Mouse (Mus musculus): ENCODE measurements around the gene Crnn. TPM values are rescaled to one million over a fixed set of nuclear protein-coding genes. Genes with fewer than 3 reads are reported as not detected.

The Crnn gene
- total RNA-seq (2021) = not detected
- polyA plus RNA-seq (2012; rRNA removed) = not detected in 2 replicates
- long read RNA-seq = 0 reads

GRCm38 (mm10) chr3:93144510-93145051 is at the start of gene Crnn:
Crnn (plus strand) TSS chr3:93144787.
- Histone ChIP-seq H3K36me3 (ENCODE audit: control insufficient read depth, insufficient read depth, low read length) (no peaks in the 10 kb centered on the region), H3K27me3 (ENCODE audit: control insufficient read depth, insufficient read depth, low read length) (no peaks in the 10 kb centered on the region), H3K79me2 (replicated peaks; ENCODE audit: control insufficient read depth, insufficient read depth, low read length) (no peaks in the 10 kb centered on the region), H3K27ac (no peak within 1 kb of the TSS), H3K4me1 (ENCODE audit: control insufficient read depth, insufficient read depth, low read length) (no peaks in the 10 kb centered on the region), H3K9ac (ENCODE audit: low read depth, low read length) (no peak within 1 kb of the TSS), H3K4me3 (no peak within 1 kb of the TSS)
- no peak for TF ChIP-seq EP300 (IDR thresholded peaks at IDR 0.05; ENCODE audit: insufficient read depth, low read depth, low read length)
- TF ChIP-seq CTCF (IDR thresholded peaks at IDR 0.05) = no peak
- no peak for TF ChIP-seq POLR2A (IDR thresholded peaks at IDR 0.05; ENCODE audit: insufficient read depth, low read depth, low read length)
- no peak for DNase-seq
- intact Hi-C loops (cut with DNase I) = no loop called here
- WGBS = 63% methylated on average over 1 of the region's 1 CpGs

GRCm38 (mm10) chr3:93096447-93096846 is 48.1 kb upstream of the Crnn start:
- intact Hi-C loops (cut with DNase I) = no loop called here
- Histone ChIP-seq H3K36me3 (ENCODE audit: control insufficient read depth, insufficient read depth, low read length) (no peaks in the 10 kb centered on the region), H3K27ac (no peak overlapping the region), H3K27me3 (ENCODE audit: control insufficient read depth, insufficient read depth, low read length) (no peaks in the 10 kb centered on the region), H3K79me2 (replicated peaks; ENCODE audit: control insufficient read depth, insufficient read depth, low read length) (no peaks in the 10 kb centered on the region), H3K9ac (ENCODE audit: low read depth, low read length) (no peak overlapping the region), H3K4me3 (no peak overlapping the region), H3K4me1 (ENCODE audit: control insufficient read depth, insufficient read depth, low read length) (no peaks in the 10 kb centered on the region)
- WGBS = 82% methylated on average over 2 of the region's 2 CpGs
- DNase-seq = no peak
- TF ChIP-seq EP300 (IDR thresholded peaks at IDR 0.05; ENCODE audit: insufficient read depth, low read depth, low read length) (no peak), CTCF (IDR thresholded peaks at IDR 0.05) (no peak), POLR2A (IDR thresholded peaks at IDR 0.05; ENCODE audit: insufficient read depth, low read depth, low read length) (no peak)

GRCm38 (mm10) chr3:93111668-93112067 is 32.9 kb upstream of the Crnn start:
- DNase-seq = no peak
- Histone ChIP-seq H3K27me3 (ENCODE audit: control insufficient read depth, insufficient read depth, low read length) (no peaks in the 10 kb centered on the region), H3K27ac (no peak overlapping the region), H3K4me3 (no peak overlapping the region), H3K4me1 (ENCODE audit: control insufficient read depth, insufficient read depth, low read length) (no peaks in the 10 kb centered on the region), H3K79me2 (replicated peaks; ENCODE audit: control insufficient read depth, insufficient read depth, low read length) (no peaks in the 10 kb centered on the region), H3K36me3 (ENCODE audit: control insufficient read depth, insufficient read depth, low read length) (no peaks in the 10 kb centered on the region), H3K9ac (ENCODE audit: low read depth, low read length) (no peak overlapping the region)
- TF ChIP-seq EP300 (IDR thresholded peaks at IDR 0.05; ENCODE audit: insufficient read depth, low read depth, low read length) (no peak), CTCF (IDR thresholded peaks at IDR 0.05) (peak; percentile 43)
- 35% methylated on average over 5 of the region's 5 CpGs for WGBS
- intact Hi-C loops (cut with DNase I) = no loop called here

GRCm38 (mm10) chr3:93114481-93114880 is 30.1 kb upstream of the Crnn start:
- Histone ChIP-seq H3K4me3 (no peak overlapping the region), H3K27ac (no peak overlapping the region), H3K36me3 (ENCODE audit: control insufficient read depth, insufficient read depth, low read length) (no peaks in the 10 kb centered on the region), H3K79me2 (replicated peaks; ENCODE audit: control insufficient read depth, insufficient read depth, low read length) (no peaks in the 10 kb centered on the region), H3K9ac (ENCODE audit: low read depth, low read length) (no peak overlapping the region), H3K4me1 (ENCODE audit: control insufficient read depth, insufficient read depth, low read length) (no peaks in the 10 kb centered on the region), H3K27me3 (ENCODE audit: control insufficient read depth, insufficient read depth, low read length) (no peaks in the 10 kb centered on the region)
- intact Hi-C loops (cut with DNase I) = no loop called here
- TF ChIP-seq CTCF (IDR thresholded peaks at IDR 0.05) (peak; percentile 65), POLR2A (IDR thresholded peaks at IDR 0.05; ENCODE audit: insufficient read depth, low read depth, low read length) (no peak), EP300 (IDR thresholded peaks at IDR 0.05; ENCODE audit: insufficient read depth, low read depth, low read length) (no peak)
- DNase-seq = no peak
- WGBS = 1% methylated on average over 2 of the region's 2 CpGs

- Histone ChIP-seq H3K27ac (no peak overlapping the region), H3K9ac (ENCODE audit: low read depth, low read length) (no peak overlapping the region), H3K79me2 (replicated peaks; ENCODE audit: control insufficient read depth, insufficient read depth, low read length) (no peaks in the 10 kb centered on the region), H3K4me3 (no peak overlapping the region), H3K36me3 (ENCODE audit: control insufficient read depth, insufficient read depth, low read length) (no peaks in the 10 kb centered on the region), H3K4me1 (ENCODE audit: control insufficient read depth, insufficient read depth, low read length) (no peaks in the 10 kb centered on the region), H3K27me3 (ENCODE audit: control insufficient read depth, insufficient read depth, low read length) (no peaks in the 10 kb centered on the region)
- no peak for DNase-seq
- TF ChIP-seq CTCF (IDR thresholded peaks at IDR 0.05) = no peak
- no peak for TF ChIP-seq POLR2A (IDR thresholded peaks at IDR 0.05; ENCODE audit: insufficient read depth, low read depth, low read length)
- no peak for TF ChIP-seq EP300 (IDR thresholded peaks at IDR 0.05; ENCODE audit: insufficient read depth, low read depth, low read length)
- WGBS = 42% methylated on average over 4 of the region's 4 CpGs
- intact Hi-C loops (cut with DNase I) = no loop called here
Measured at GRCm38 (mm10) chr3:93119101-93119500, 25.5 kb upstream of the Crnn start.

GRCm38 (mm10) chr3:93128052-93128451 is 16.5 kb upstream of the Crnn start:
- H3K79me2 ChIP-seq (replicated peaks; ENCODE audit: control insufficient read depth, insufficient read depth, low read length) = no peaks in the 10 kb centered on the region
- H3K4me1 ChIP-seq (ENCODE audit: control insufficient read depth, insufficient read depth, low read length) = no peaks in the 10 kb centered on the region
- DNase-seq = no peak
- no peak for TF ChIP-seq POLR2A (IDR thresholded peaks at IDR 0.05; ENCODE audit: insufficient read depth, low read depth, low read length)
- TF ChIP-seq CTCF (IDR thresholded peaks at IDR 0.05) = no peak
- TF ChIP-seq EP300 (IDR thresholded peaks at IDR 0.05; ENCODE audit: insufficient read depth, low read depth, low read length) = no peak
- H3K9ac ChIP-seq (ENCODE audit: low read depth, low read length) = no peak overlapping the region
- H3K27ac ChIP-seq = no peak overlapping the region
- H3K27me3 ChIP-seq (ENCODE audit: control insufficient read depth, insufficient read depth, low read length) = no peaks in the 10 kb centered on the region
- 24% methylated on average over 4 of the region's 4 CpGs for WGBS
- no peaks in the 10 kb centered on the region for H3K36me3 ChIP-seq (ENCODE audit: control insufficient read depth, insufficient read depth, low read length)
- no peak overlapping the region for H3K4me3 ChIP-seq
- intact Hi-C loops (cut with DNase I) = no loop called here
